Mouse (Mus musculus) layer of hippocampus, adult 18-20 months (tissue): ENCODE data around the gene Olfr788. TPM values are rescaled to one million over a fixed set of nuclear protein-coding genes. Genes with fewer than 3 reads are reported as not detected.

Experiments used
- DNase-seq, 2 experiments: peaks; one replicate each; pipeline ENCODE4 v3.0.0; 2022; ENCODE audit warnings: low spot score in 2 of 2
- long read RNA-seq: library from polyadenylated mRNA; stranded (forward); transcript quantifications from one replicate; pipeline ENCODE4 v2.0.0, GENCODE M21; 2021
- total RNA-seq, 2 experiments: library from RNA; stranded (reverse); gene quantifications; 2 replicates each; pipeline ENCODE4 v1.2.3; 2021

The Olfr788 gene
- not detected for total RNA-seq
- long read RNA-seq = 0 reads

DNA sequence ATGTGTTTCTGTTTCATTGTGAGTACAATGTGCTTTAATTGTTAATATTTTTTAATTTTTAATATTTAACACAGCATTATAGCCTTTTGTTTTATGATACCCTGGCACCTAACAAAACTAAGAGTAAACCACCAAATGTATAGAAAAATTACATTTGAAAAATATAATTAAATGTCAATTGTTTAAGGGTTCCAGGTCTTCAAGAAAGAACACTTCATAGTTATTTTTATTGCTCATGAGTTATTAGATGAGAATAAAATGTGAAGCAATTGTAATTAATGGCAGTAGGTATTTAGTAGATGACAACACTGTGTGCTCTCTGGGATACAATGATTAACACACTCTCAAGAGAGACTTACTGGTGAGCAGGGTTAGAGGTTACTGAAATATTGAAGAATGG is at the start of gene Olfr788:
Gene Olfr788 (plus strand): TSS at position 301 of the 400 bp plus-strand sequence.
- DNase-seq = no peak

- DNase-seq = no peak
Measured at GRCm38 (mm10) chr10:129427006-129427405, 43.8 kb upstream of the Olfr788 start, which contains the start of gene Olfr786. Gene Olfr786, plus strand, starts transcription at chr10:129427306.

DNA sequence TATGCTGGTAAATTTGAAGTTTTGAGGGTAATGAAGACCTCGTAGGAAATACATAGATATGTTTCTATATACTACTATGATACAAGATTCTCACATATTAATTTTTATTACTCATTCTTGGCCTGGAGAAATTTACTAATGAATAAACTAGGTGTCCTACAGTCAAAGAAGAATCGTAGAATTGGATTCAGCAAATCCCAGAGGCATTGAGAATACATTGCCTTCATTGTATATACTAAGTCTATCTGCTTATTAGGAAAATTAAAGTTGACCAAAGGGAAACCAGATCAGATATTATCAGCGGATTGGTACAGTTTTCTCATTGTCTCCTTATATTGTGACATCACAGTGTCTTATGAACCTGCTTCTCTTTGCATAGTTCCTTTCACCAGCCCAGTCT is 9.2 kb upstream of the Olfr788 start, which contains the start of gene Olfr787:
Gene Olfr787 (plus strand): TSS at position 301 of the 400 bp plus-strand sequence.
- no peak for DNase-seq

DNA sequence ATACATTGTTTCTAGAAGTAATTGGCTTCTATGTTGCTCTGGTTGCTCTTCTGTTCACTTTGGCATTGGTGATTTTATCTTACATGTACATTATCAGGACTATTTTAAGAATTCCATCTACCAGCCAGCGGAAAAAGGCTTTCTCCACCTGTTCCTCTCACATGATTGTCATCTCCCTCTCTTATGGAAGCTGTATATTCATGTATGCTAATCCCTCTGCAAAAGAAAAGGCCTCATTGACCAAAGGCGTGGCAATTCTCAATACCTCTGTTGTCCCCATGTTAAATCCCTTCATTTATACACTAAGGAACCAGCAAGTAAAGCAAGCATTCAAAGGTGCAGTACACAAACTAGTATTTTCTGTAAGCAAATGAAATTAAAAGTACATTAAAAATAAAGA is 2.5 kb downstream of the Olfr788 start:
- no peak for DNase-seq

DNA sequence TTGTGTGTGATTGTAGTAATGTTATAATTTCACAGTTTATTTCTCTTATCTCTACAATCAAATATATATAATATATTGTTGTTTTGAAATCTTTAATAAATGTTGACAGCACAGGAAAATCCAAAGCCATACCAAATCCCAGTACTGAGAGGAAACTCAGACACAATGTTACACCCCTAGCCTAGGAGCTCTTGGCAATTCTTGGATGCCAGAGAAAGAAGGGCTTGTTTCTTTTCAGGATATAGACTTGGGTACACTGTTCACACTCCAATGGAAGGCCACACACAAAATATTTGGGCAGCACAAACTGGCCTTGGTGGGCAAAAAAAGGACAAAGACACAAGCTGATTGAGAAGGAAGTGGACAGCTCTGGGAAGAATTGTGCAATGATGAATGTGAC is 2.9 kb downstream of the Olfr788 start:
- no peak for DNase-seq

DNA sequence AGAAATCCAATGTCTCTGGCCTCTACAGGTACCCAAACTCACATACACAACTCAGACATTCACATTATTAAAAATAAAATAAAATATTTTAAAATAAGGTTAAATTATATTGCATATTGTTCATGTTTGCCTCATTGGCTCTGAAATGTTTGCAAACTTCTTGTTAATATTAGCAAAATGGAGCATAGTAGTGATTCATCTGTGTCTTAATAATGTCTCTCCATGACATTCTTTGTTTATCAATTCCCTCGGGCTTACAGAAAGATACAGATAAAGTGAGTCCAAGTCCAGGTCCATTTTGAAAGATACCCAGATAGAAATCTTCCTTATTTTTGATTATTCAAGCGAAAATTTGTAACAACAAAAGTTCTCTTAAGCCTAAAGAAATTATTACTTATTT is 13.7 kb downstream of the Olfr788 start, which contains the start of gene Olfr789:
Gene Olfr789 (plus strand): TSS at position 301 of the 400 bp plus-strand sequence.
- no peak for DNase-seq

DNA sequence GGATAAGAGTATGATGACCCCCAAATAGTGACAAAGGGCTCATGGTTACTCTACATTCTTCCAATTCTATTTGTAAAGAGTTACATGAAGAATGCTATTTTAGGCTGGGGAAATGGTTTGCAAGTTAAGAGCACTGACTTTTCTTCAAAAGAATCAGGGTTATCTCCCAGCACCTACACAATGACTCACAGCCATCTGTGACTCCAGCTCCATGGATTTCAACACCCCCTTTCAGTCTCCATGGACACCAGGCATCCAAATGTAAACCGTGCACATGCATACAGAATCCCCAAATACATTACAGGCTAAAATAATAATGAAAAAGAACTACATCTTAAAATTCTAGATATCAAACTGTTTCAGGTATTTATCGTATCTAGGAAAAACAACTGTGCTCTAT is 19.3 kb downstream of the Olfr788 start:
- DNase-seq = peak in 1 of 2 experiments; percentile 19

DNA sequence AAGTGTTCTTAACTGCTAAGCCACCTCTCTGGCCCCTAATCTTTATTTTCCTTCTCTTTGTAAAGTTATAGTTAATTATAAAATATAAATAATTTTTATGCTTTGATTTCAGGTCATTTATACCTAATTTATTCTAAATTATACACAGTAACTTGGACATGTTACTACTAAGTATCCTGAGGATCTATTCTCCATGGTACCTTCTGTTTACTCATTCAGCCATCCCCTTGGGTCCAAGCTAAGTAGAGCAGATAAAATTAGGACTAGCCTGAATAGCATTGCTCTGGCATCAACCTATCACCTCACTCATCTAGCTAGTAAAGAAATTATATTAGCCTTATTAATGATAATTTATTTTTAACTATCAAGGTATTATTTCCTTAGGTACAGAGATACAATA is 27.4 kb downstream of the Olfr788 start, which contains the start of gene Olfr790:
Gene Olfr790 (plus strand): TSS at position 301 of the 400 bp plus-strand sequence.
- no peak for DNase-seq

GRCm38 (mm10) chr10:129521492-129521891 is 50.7 kb downstream of the Olfr788 start, which contains the start of gene Olfr791:
Gene Olfr791, plus strand, starts transcription at chr10:129521792.
- DNase-seq = no peak

Other genes with a start within 250 kb of the Olfr788 start
- not detected for gene Olfr774, start 234.8 kb upstream of the Olfr788 start, total RNA-seq
- not detected for gene Olfr775, start 222.6 kb upstream of the Olfr788 start, total RNA-seq
- gene Olfr776, start 211.9 kb upstream of the Olfr788 start, total RNA-seq = not detected
- not detected for gene Olfr777, start 199.5 kb upstream of the Olfr788 start, total RNA-seq
- gene Olfr780, start 152.9 kb upstream of the Olfr788 start, total RNA-seq = not detected
- gene Olfr781, start 142.1 kb upstream of the Olfr788 start, total RNA-seq = not detected
- not detected for gene Olfr782, start 122.1 kb upstream of the Olfr788 start, total RNA-seq
- gene Olfr784, start 86.9 kb upstream of the Olfr788 start, total RNA-seq = under 1 TPM; 0.10 to 0.22 TPM
- not detected for gene Olfr785, start 65.6 kb upstream of the Olfr788 start, total RNA-seq
- gene Olfr786, start 43.7 kb upstream of the Olfr788 start, total RNA-seq = not detected
- gene Olfr787, start 9.1 kb upstream of the Olfr788 start, total RNA-seq = not detected
- gene Olfr789, start 13.8 kb downstream of the Olfr788 start, total RNA-seq = not detected
- not detected for gene Olfr790, start 27.5 kb downstream of the Olfr788 start, total RNA-seq
- not detected for gene Olfr791, start 50.8 kb downstream of the Olfr788 start, total RNA-seq
- gene Olfr792, start 68.2 kb downstream of the Olfr788 start, total RNA-seq = not detected
- not detected for gene Olfr794, start 96.7 kb downstream of the Olfr788 start, total RNA-seq
- gene Olfr796, start 141.6 kb downstream of the Olfr788 start, total RNA-seq = not detected
- not detected for gene Olfr798, start 156.9 kb downstream of the Olfr788 start, total RNA-seq
- gene Olfr799, start 166.5 kb downstream of the Olfr788 start, total RNA-seq = not detected
- gene Olfr800, start 186.7 kb downstream of the Olfr788 start, total RNA-seq = not detected
- not detected for gene Olfr801, start 202.9 kb downstream of the Olfr788 start, total RNA-seq
- not detected for gene Olfr802, start 217.2 kb downstream of the Olfr788 start, total RNA-seq
- not detected for gene Olfr803, start 223.3 kb downstream of the Olfr788 start, total RNA-seq
- not detected for gene Olfr804, start 232.2 kb downstream of the Olfr788 start, total RNA-seq